Mouse (Mus musculus): ENCODE measurements around the gene Tlr13. TPM values are rescaled to one million over a fixed set of nuclear protein-coding genes. Genes with fewer than 3 reads are reported as not detected.
A peak's percentile ranks its signal among the peaks of the same experiment; 100 is the strongest.
"Not testable (repeated sequence)": the region's sequence is repeated elsewhere in the genome, so short reads cannot be mapped to it uniquely, and the experiment has no call there.

Tlr13 gene
- polyA plus RNA-seq, 1 experiment from 2014 or later: 0.42 TPM

- Histone ChIP-seq H3K9me3 (no peaks in the 10 kb centered on the region), H3K4me1 (peaks cover 12% of the 10 kb centered on the region), H3K27ac (peak within 1 kb of the TSS; percentile 92), H3K27me3 (peaks cover 4% of the 10 kb centered on the region; the same call in 1 of the 2 replicates), H3K4me3 (peak within 1 kb of the TSS; percentile 51), H3K9ac (peak within 1 kb of the TSS; percentile 62), H3K36me3 (no peaks in the 10 kb centered on the region), H3K4me2 (replicated peaks) (peak within 1 kb of the TSS; percentile 62)
- ATAC-seq (ENCODE audit: insufficient number of reproducible peaks, insufficient read depth, low FRiP score, low TSS enrichment): peak; percentile 97
- 16% methylated on average over 55 of the region's 55 CpGs for WGBS
These were observed 44.0 kb downstream of the Tlr13 start, which contains the start of gene Pgk1 for GRCm38 (mm10) chrX:106186713-106187649. Gene Pgk1, plus strand, starts transcription at chrX:106187100.

DNA sequence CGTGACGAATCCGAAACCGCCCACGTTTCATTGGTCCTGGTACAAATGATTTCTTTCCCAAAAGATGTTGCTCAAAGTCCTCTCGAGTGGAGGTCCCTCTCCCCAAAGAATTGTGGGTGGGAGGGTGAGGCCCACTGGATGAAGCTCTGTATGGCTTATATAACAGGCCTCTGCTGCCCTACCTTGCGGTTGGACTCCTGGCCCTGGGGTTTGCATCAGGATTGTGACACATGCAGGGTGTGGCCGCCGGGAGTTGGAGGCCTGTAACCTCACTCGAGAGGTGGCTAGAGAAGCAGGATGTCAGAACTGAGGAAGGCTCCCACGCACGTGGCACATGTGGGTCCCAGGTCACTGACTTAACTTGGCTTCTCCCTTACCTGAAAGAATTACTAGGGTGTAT is 44.7 kb downstream of the Tlr13 start:
- ATAC-seq (ENCODE audit: insufficient number of reproducible peaks, insufficient read depth, low FRiP score, low TSS enrichment): no peak
- WGBS: 26% methylated on average over 12 of the region's 12 CpGs
- Histone ChIP-seq H3K4me3 (peak overlapping the region; percentile 51), H3K9ac (peak overlapping the region; percentile 62), H3K36me3 (no peaks in the 10 kb centered on the region), H3K4me2 (replicated peaks) (peak overlapping the region; percentile 62), H3K9me3 (no peaks in the 10 kb centered on the region), H3K4me1 (peaks cover 12% of the 10 kb centered on the region), H3K27me3 (peaks cover 4% of the 10 kb centered on the region; the same call in 1 of the 2 replicates), H3K27ac (peak overlapping the region; percentile 76)

DNA sequence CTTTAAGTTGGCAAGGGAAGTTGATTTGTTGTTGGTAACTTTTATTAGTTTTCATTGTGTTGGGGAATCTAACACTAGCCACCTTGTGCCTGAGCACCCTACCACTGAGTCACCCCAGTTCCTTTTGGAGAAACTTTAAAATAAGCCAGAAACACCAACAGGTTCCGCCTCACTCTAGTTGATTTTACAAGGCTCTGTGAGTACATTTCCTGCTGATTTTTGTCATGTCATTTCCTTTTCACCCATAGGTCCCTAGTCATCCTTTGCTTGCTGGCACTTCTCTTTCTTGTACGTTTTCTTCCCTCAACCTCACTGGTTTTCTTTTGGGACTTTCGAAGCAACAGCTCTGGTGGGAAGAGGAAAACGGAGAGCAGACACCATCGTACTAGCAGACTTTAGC is 46.4 kb downstream of the Tlr13 start:
- peak overlapping the region; percentile 51 for H3K4me3 ChIP-seq
- no peak for ATAC-seq (ENCODE audit: insufficient number of reproducible peaks, insufficient read depth, low FRiP score, low TSS enrichment)

DNA sequence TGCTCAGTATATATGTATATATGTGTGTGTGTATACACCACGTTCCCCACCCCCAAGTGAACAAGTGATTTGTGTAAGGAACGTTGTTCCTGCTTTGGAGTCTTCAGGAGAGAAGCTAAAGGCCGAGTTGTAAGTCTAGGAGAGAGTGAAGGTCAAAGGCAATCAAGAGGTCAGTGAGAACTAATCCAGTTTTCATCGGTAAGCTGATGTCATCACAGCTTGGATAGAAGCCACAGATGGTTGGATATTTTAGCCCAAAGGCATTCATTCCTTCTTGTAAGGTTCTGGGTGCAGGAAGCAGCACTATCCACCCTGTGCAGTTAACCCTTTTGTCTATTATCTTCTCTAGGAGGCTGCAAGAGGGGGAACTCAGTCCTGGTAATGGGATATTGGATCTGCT is 47.1 kb downstream of the Tlr13 start:
- Histone ChIP-seq H3K4me1 (peaks cover 12% of the 10 kb centered on the region), H3K27ac (no peak overlapping the region), H3K27me3 (0 out of 2 replicates have a peak, but pooled peaks cover 4% of the 10 kb centered on the region), H3K4me2 (replicated peaks) (peak overlapping the region; percentile 62), H3K4me3 (0 out of 2 replicates have a peak overlapping the region, but pooled peaks have one; percentile 7), H3K9ac (no peak overlapping the region), H3K9me3 (no peaks in the 10 kb centered on the region), H3K36me3 (peaks cover 3% of the 10 kb centered on the region; the same call in 1 of the 2 replicates)
- no peak for ATAC-seq (ENCODE audit: insufficient number of reproducible peaks, insufficient read depth, low FRiP score, low TSS enrichment)
- 32% methylated on average over 4 of the region's 4 CpGs for WGBS

More for the DNA sequence above, 46.4 kb downstream of the Tlr13 start:
- no peak overlapping the region for H3K9ac ChIP-seq
- no peaks in the 10 kb centered on the region; the same call in 1 of the 2 replicates for H3K36me3 ChIP-seq
- peak overlapping the region; percentile 62 for H3K4me2 ChIP-seq (replicated peaks)
- H3K4me1 ChIP-seq: peaks cover 12% of the 10 kb centered on the region
- H3K9me3 ChIP-seq: no peaks in the 10 kb centered on the region
- 50% methylated on average over 5 of the region's 5 CpGs for WGBS
- H3K27ac ChIP-seq: no peak overlapping the region
- peaks cover 4% of the 10 kb centered on the region; the same call in 1 of the 2 replicates for H3K27me3 ChIP-seq

DNA sequence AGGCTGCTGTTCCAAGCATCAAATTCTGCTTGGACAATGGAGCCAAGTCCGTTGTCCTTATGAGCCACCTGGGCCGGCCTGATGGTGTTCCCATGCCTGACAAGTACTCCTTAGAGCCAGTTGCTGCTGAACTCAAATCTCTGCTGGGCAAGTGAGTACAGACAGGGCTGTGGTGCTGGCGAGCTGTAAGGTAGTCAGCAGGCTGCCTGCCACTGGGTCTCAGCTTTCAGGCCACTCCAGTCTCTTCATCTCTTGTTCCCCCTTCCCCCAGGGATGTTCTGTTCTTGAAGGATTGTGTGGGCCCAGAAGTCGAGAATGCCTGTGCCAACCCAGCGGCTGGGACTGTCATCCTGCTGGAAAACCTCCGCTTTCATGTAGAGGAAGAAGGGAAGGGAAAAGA is 51.4 kb downstream of the Tlr13 start:
- not testable (repeated sequence) for H3K4me3 ChIP-seq; H3K4me1 ChIP-seq; H3K9me3 ChIP-seq; H3K4me2 ChIP-seq (replicated peaks); H3K27ac ChIP-seq; H3K27me3 ChIP-seq; H3K9ac ChIP-seq; ATAC-seq (ENCODE audit: insufficient number of reproducible peaks, insufficient read depth, low FRiP score, low TSS enrichment)
- 87% methylated on average over 6 of the region's 6 CpGs for WGBS
- H3K36me3 ChIP-seq: peaks cover 18% of the 10 kb centered on the region

DNA sequence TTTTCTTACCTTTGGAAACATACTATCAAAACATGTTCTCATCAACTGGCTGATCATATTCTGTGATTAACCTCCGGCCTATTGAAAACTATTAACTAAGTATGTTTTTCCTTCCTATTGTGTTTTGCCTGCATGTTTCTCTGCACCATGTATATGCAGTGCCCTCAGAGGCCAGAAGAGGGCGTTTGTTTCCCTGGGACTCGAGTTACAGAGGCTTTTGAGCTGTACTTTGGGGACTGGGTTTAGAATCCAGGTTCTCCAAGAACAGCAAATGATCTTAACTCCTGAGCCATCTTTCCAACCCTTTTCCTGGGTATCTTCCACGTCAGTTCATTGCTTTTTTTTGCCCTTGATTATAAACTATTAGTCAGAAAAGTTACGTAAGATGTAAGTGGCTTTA is 54.3 kb downstream of the Tlr13 start:
- Histone ChIP-seq H3K9ac (no peak overlapping the region), H3K4me3 (no peak overlapping the region), H3K4me1 (no peaks in the 10 kb centered on the region), H3K36me3 (peaks cover 30% of the 10 kb centered on the region), H3K4me2 (replicated peaks) (no peak overlapping the region), H3K27ac (no peak overlapping the region), H3K27me3 (no peaks in the 10 kb centered on the region), H3K9me3 (no peaks in the 10 kb centered on the region)
- ATAC-seq (ENCODE audit: insufficient number of reproducible peaks, insufficient read depth, low FRiP score, low TSS enrichment): no peak
- 68% methylated on average over 5 of the region's 5 CpGs for WGBS

DNA sequence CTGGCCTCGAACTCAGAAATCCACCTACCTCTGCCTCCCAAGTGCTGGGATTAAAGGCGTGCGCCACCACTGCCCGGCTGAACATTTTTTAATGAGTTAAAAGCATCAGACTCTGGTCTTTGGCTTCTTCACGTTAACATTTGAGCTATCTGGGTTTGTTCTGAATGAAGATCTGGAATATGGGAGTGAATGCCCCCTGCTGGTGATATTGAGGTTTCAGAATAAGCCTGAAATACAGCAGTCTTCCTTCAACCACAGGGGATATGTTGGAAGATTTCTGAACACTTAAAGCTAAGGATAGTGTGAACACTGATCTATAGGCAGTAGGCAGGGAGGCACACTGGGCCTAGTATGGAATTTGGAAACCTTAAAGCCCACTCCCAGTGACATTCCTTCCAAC is 55.9 kb downstream of the Tlr13 start:
- H3K36me3 ChIP-seq: peaks cover 34% of the 10 kb centered on the region
- no peaks in the 10 kb centered on the region for H3K4me1 ChIP-seq
- H3K27ac ChIP-seq: no peak overlapping the region
- H3K9me3 ChIP-seq: no peaks in the 10 kb centered on the region
- H3K9ac ChIP-seq: no peak overlapping the region
- no peak overlapping the region for H3K4me2 ChIP-seq (replicated peaks)
- H3K27me3 ChIP-seq: no peaks in the 10 kb centered on the region
- no peak overlapping the region for H3K4me3 ChIP-seq
- no peak for ATAC-seq (ENCODE audit: insufficient number of reproducible peaks, insufficient read depth, low FRiP score, low TSS enrichment)
- WGBS: 89% methylated on average over 5 of the region's 5 CpGs

- Histone ChIP-seq H3K4me1 (no peaks in the 10 kb centered on the region), H3K27me3 (no peaks in the 10 kb centered on the region), H3K9me3 (no peaks in the 10 kb centered on the region), H3K27ac (no peak overlapping the region), H3K4me2 (replicated peaks) (no peak overlapping the region), H3K4me3 (no peak overlapping the region), H3K9ac (no peak overlapping the region), H3K36me3 (no peaks in the 10 kb centered on the region)
- no peak for ATAC-seq (ENCODE audit: insufficient number of reproducible peaks, insufficient read depth, low FRiP score, low TSS enrichment)
- WGBS: 81% methylated on average over 2 of the region's 2 CpGs
These were observed 66.1 kb downstream of the Tlr13 start for GRCm38 (mm10) chrX:106209100-106209499.

Other genes with a start within 250 kb of the Tlr13 start
- gene Atrx, start 213.8 kb upstream of the Tlr13 start, polyA plus RNA-seq (2016; fragmentation: Nextera tagmentation; extraction: Ambion mirVana): 239 and 250 TPM in 2 replicates
- gene Magt1, start 131.3 kb upstream of the Tlr13 start, polyA plus RNA-seq (2016; fragmentation: Nextera tagmentation; extraction: Ambion mirVana): 59.6 and 64.9 TPM in 2 replicates
- 320 and 347 TPM in 2 replicates for gene Cox7b, start 127.5 kb upstream of the Tlr13 start, polyA plus RNA-seq (2016; fragmentation: Nextera tagmentation; extraction: Ambion mirVana)
- gene Atp7a, start 115.9 kb upstream of the Tlr13 start, polyA plus RNA-seq (2016; fragmentation: Nextera tagmentation; extraction: Ambion mirVana): 32.8 and 34.7 TPM in 2 replicates
- 298 and 309 TPM in 2 replicates for gene Pgk1, start 43.9 kb downstream of the Tlr13 start, polyA plus RNA-seq (2016; fragmentation: Nextera tagmentation; extraction: Ambion mirVana)
- 9.2 and 10.1 TPM in 2 replicates for gene Taf9b, start 78.0 kb downstream of the Tlr13 start, polyA plus RNA-seq (2016; fragmentation: Nextera tagmentation; extraction: Ambion mirVana)
- not detected in 2 replicates for gene Fnd3c2, start 112.2 kb downstream of the Tlr13 start, polyA plus RNA-seq (2016; fragmentation: Nextera tagmentation; extraction: Ambion mirVana)